Mouse (Mus musculus) kidney, postnatal 0 days (tissue): ENCODE results near the gene Ankrd11. TPM values are rescaled to one million over a fixed set of nuclear protein-coding genes. Genes with fewer than 3 reads are reported as not detected.
A peak's percentile ranks its signal among the peaks of the same experiment; 100 is the strongest.

ENCODE experiments used
- ATAC-seq: fragments of 200-750 bp; cut with Nextera tagmentation; replicated peaks from 2 replicates; pipeline ENCODE4 v1.8.0; 2017; ENCODE audit warnings: low read depth, moderate number of reproducible peaks, moderate TSS enrichment, moderate library complexity; ENCODE audit not compliant: low FRiP score
- DNase-seq: peaks from one replicate; pipeline ENCODE4 v3.0.0-alpha.2; 2016; ENCODE audit warnings: low spot score
- H3K27ac ChIP-seq: fragments of 300-500 bp; sonication (generic); 2 replicates; pipeline ENCODE4 v1.5.1; 2014; ENCODE audit warnings: mild to moderate bottlenecking
- H3K27me3 ChIP-seq: fragments of 300-500 bp; sonication (generic); 2 replicates; pipeline ENCODE4 v1.6.1; 2014; ENCODE audit warnings: low read length, mixed read lengths; ENCODE audit not compliant: insufficient read depth
- H3K36me3 ChIP-seq: fragments of 300-500 bp; sonication (generic); 2 replicates; pipeline ENCODE4 v1.6.1; 2014; ENCODE audit warnings: low read length, mixed read lengths; ENCODE audit not compliant: insufficient read depth
- H3K4me1 ChIP-seq: fragments of 300-500 bp; sonication (generic); replicated peaks from 2 replicates; pipeline ENCODE4 v1.6.1; 2014; ENCODE audit warnings: antibody characterized with exemption, low read length, mixed read lengths; ENCODE audit not compliant: insufficient read depth
- H3K4me2 ChIP-seq: fragments of 300-500 bp; sonication (generic); 2 replicates; pipeline ENCODE4 v1.6.1; 2014; ENCODE audit warnings: mild to moderate bottlenecking, low read length, moderate library complexity, mixed read lengths
- H3K4me3 ChIP-seq: fragments of 300-500 bp; sonication (generic); replicated peaks from 2 replicates; pipeline ENCODE4 v1.5.1; 2014; ENCODE audit warnings: low read depth, low read length
- H3K9ac ChIP-seq: fragments of 300-500 bp; sonication (generic); 2 replicates; pipeline ENCODE4 v1.6.1; 2014; ENCODE audit warnings: low read depth, low read length
- H3K9me3 ChIP-seq: fragments of 300-500 bp; sonication (generic); replicated peaks from 2 replicates; pipeline ENCODE4 v1.6.1; 2016; ENCODE audit warnings: low read length, inconsistent platforms, mixed read lengths
- CTCF ChIP-seq: IDR thresholded peaks from 2 replicates; pipeline ENCODE4 v1.5.1; 2016; ENCODE audit warnings: antibody characterized with exemption, low read depth, mild to moderate bottlenecking, moderate library complexity
- WGBS: fragments of 180-500 bp; shearing (Covaris S2); extraction: QIAGEN DNeasy Blood & Tissue Kit; methylation state at CpG from one replicate; pipeline ENCODE4 v1.1.7; 2014; 5-methylcytosine and 5-hydroxymethylcytosine counted together
- polyA plus RNA-seq: library from polyadenylated mRNA; unstranded; fragments of >200 nt; fragmentation: Nextera tagmentation; extraction: Ambion mirVana; gene quantifications from 2 replicates; pipeline ENCODE4 v1.2.1, GENCODE M21; 2015

Gene Ankrd11
- polyA plus RNA-seq, 1 experiment from 2014 or later: 57.9 TPM

- no peak overlapping the region for H3K4me3 ChIP-seq
- no peak overlapping the region for H3K4me2 ChIP-seq
- H3K36me3 ChIP-seq: peaks cover 66% of the 10 kb centered on the region
- H3K4me1 ChIP-seq: no peaks in the 10 kb centered on the region
- ATAC-seq: no peak; the same call in 1 of the 2 replicates
- 94% methylated on average over 12 of the region's 12 CpGs for WGBS
- H3K27me3 ChIP-seq: no peaks in the 10 kb centered on the region
- no peak for DNase-seq
- TF ChIP-seq CTCF: no peak
- no peak overlapping the region for H3K9ac ChIP-seq
- H3K9me3 ChIP-seq: no peaks in the 10 kb centered on the region
- no peak overlapping the region for H3K27ac ChIP-seq
Observed at GRCm38 (mm10) chr8:122898473-122898872, 143.6 kb downstream of the Ankrd11 start.

GRCm38 (mm10) chr8:122898018-122898417 is 144.1 kb downstream of the Ankrd11 start:
- 69% methylated on average over 4 of the region's 4 CpGs for WGBS
- no peak for DNase-seq
- ATAC-seq: no peak
- Histone ChIP-seq H3K4me1 (no peaks in the 10 kb centered on the region), H3K4me2 (no peak overlapping the region), H3K36me3 (peaks cover 67% of the 10 kb centered on the region), H3K9ac (no peak overlapping the region), H3K27ac (no peak overlapping the region), H3K9me3 (no peaks in the 10 kb centered on the region), H3K4me3 (no peak overlapping the region), H3K27me3 (no peaks in the 10 kb centered on the region)
- TF ChIP-seq CTCF: no peak

DNA sequence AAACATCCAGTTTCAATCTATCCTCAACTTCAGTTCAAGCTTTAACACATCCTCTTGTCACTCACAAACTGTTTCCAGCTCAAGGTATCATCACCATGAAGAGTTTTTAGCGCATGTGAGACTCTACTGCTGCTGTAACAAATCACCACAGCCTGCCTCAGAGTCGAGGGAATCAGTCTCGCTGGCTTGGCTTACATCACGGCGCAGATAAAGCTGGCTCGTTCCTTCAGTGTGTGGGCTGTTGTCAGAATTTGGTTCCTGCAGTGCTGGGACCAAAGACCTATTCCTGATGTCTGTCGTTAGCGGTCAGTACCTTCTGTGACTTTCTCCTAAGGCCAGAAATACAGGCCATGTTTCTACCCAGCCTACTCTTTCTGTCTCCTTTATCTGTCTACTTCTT is 144.9 kb downstream of the Ankrd11 start:
- Histone ChIP-seq H3K4me3 (no peak overlapping the region), H3K4me1 (no peaks in the 10 kb centered on the region), H3K9me3 (no peaks in the 10 kb centered on the region), H3K36me3 (peaks cover 63% of the 10 kb centered on the region), H3K4me2 (no peak overlapping the region), H3K27me3 (no peaks in the 10 kb centered on the region), H3K9ac (no peak overlapping the region), H3K27ac (no peak overlapping the region)
- no peak for TF ChIP-seq CTCF
- ATAC-seq: no peak
- DNase-seq: no peak
- 93% methylated on average over 8 of the region's 8 CpGs for WGBS

DNA sequence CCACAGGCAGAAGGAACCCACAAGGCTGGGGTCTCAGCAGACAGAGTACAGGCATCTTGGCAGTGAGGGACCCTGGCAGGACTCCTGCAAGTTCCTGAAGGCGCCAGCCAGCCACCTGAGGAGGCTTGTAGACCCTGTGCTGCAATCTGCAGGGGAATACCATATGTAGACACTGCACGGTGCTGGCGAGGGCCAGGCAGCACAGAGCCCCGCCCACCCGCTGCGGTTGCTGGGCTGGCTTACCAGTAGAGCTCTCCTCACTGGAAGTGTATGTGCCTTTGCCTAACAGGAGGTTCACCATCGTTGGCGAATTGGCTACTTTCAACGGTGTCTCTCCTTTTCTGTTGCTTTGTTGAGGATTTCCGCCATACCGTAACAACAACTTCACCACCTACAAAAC is 145.8 kb downstream of the Ankrd11 start:
- no peaks in the 10 kb centered on the region for H3K9me3 ChIP-seq
- H3K4me1 ChIP-seq: no peaks in the 10 kb centered on the region
- no peak overlapping the region for H3K27ac ChIP-seq
- ATAC-seq (no peak), DNase-seq (no peak)
- H3K27me3 ChIP-seq: no peaks in the 10 kb centered on the region
- H3K36me3 ChIP-seq: peaks cover 72% of the 10 kb centered on the region
- no peak overlapping the region for H3K4me2 ChIP-seq
- no peak overlapping the region for H3K9ac ChIP-seq
- TF ChIP-seq CTCF: no peak
- WGBS: 96% methylated on average over 11 of the region's 11 CpGs
- no peak overlapping the region for H3K4me3 ChIP-seq

DNA sequence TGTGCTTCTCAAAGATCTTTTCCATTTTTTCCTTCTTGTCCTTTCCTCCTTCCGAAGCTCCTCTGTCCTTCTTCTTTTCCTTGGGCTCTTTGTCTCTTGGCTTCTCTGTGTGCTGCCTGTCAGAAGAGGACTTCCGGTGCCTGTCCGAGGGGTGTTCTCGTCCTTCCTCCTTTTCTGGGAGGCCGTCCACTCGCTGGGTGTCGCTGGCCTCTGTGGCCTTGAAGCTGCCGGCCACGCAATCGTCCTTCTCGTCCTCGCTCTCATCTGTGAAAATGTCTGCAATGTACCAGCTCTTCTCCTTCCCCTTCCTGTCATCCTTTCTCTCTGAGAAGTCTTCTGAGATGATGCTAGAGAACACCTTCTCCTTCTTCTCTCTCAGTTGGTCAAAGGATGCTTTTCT is 148.6 kb downstream of the Ankrd11 start:
- ATAC-seq: no peak
- H3K4me2 ChIP-seq: no peak overlapping the region
- DNase-seq: no peak
- no peaks in the 10 kb centered on the region for H3K4me1 ChIP-seq
- no peaks in the 10 kb centered on the region for H3K9me3 ChIP-seq
- no peaks in the 10 kb centered on the region for H3K27me3 ChIP-seq
- no peak overlapping the region for H3K4me3 ChIP-seq
- TF ChIP-seq CTCF: no peak
- H3K9ac ChIP-seq: no peak overlapping the region
- peaks cover 82% of the 10 kb centered on the region for H3K36me3 ChIP-seq
- WGBS: 88% methylated on average over 12 of the region's 12 CpGs
- no peak overlapping the region for H3K27ac ChIP-seq

GRCm38 (mm10) chr8:122891440-122891839 is 150.6 kb downstream of the Ankrd11 start:
- H3K27ac ChIP-seq: no peak overlapping the region
- H3K27me3 ChIP-seq: no peaks in the 10 kb centered on the region
- H3K4me3 ChIP-seq: no peak overlapping the region
- ATAC-seq (no peak), DNase-seq (no peak)
- no peaks in the 10 kb centered on the region for H3K4me1 ChIP-seq
- TF ChIP-seq CTCF: peak; percentile 24; the same call in 1 of the 2 replicates
- no peak overlapping the region for H3K4me2 ChIP-seq
- 84% methylated on average over 12 of the region's 12 CpGs for WGBS
- H3K36me3 ChIP-seq: peaks cover 84% of the 10 kb centered on the region
- H3K9ac ChIP-seq: no peak overlapping the region
- no peaks in the 10 kb centered on the region for H3K9me3 ChIP-seq

DNA sequence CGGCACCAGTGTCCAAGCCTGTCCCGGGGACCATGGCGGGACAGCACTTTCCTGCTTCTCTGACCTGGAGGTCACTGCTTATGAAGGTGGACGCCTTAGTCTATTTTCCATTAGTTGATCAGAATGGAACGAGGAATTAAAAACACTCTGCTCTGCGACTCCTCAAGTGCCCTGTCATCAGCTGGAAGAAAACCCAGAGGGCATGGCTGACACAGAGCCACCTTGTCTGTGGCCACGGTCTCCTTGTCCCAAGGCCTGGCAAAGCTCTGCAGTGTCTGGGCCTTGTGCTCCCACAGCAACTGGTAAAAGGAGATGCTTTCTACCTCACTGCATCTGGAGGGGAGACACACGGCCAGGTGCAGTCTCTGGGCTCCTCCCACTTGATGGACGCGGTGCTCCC is 158.4 kb downstream of the Ankrd11 start:
- no peaks in the 10 kb centered on the region for H3K9me3 ChIP-seq
- no peak overlapping the region for H3K27ac ChIP-seq
- no peaks in the 10 kb centered on the region for H3K4me1 ChIP-seq
- H3K4me3 ChIP-seq: no peak overlapping the region
- H3K4me2 ChIP-seq: no peak overlapping the region
- ATAC-seq: no peak
- no peak overlapping the region; the same call in 1 of the 2 replicates for H3K9ac ChIP-seq
- peaks cover 72% of the 10 kb centered on the region for H3K36me3 ChIP-seq
- WGBS: 85% methylated on average over 10 of the region's 10 CpGs
- H3K27me3 ChIP-seq: no peaks in the 10 kb centered on the region
- DNase-seq: no peak
- no peak for TF ChIP-seq CTCF
